Mouse (Mus musculus): ENCODE data around the gene Stat5b.
A peak's percentile ranks its signal among the peaks of the same experiment; 100 is the strongest.

The Stat5b gene

DNA sequence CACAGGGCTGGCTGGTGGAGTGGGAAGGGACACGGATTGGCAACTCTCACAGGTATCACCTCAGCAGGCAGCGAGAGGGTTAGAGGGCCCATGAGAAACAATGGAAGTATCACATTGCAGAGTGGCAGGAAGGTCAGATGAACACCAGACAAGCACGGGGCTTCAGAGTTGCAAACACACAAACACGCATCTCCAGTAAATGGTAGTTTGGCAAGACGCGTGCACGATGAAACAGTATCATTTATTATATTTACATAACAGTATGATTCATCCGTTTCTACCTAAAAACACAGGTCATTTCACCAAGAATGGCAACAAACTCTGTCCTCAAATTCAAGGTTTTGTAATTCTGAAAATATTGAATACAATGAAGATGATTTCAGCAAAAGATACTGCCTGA lies 11.0 kb downstream of the Stat5b start:
- no peak for DNase-seq

DNA sequence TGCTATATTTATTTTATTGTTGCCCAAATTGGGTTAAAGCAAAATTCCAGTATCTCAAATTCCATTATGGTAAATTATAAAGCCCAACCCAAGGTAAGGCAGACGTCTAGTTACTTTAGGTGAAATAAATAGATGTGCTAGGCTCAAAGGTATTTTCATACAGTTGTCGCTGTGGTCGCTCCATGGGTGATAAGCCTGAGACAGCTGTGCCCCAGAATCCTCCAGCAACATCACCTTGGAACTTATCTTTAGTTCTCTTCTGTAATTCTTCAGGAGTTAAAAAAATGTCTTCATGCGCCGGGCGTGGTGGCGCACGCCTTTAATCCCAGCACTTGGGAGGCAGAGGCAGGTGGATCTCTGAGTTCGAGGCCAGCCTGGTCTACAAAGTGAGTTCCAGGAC lies 11.6 kb downstream of the Stat5b start:
- DNase-seq = no peak

DNA sequence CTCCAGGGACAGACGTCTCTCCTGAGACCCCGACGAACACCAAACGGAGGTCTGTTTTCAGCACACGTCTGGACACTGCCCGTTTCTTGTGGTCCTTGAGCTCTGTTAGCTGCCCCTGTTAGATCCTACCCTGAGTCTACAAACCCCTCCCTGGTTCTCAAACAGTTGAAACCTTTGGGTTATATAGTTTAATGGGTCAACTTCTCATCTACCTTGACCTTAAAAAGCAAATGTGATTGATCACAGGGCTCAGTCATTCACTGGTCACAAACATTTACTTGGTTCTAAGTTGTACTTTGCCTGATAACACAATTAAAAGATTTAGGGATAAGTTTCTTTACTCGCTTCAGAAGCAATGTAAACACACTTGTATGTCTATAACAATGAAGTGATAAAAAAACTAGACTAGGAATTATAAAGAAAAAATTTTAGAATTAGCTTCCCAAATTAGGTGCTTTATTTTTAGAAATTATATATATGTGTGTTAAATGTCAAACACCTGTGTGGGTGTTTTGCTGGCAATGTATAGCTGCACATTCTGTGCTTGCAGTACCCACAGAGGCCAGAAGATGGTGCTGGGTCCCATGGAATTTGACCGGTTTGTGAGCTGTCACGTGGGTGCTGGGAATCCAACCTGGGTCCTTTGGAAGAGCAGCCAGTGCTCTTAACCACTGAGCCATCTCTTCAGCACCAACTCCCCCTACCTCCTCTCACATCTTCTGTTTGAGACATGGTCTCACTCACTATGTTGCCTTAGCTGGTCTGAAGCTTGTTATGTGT lies 13.4 kb downstream of the Stat5b start:
- no peak for DNase-seq

DNA sequence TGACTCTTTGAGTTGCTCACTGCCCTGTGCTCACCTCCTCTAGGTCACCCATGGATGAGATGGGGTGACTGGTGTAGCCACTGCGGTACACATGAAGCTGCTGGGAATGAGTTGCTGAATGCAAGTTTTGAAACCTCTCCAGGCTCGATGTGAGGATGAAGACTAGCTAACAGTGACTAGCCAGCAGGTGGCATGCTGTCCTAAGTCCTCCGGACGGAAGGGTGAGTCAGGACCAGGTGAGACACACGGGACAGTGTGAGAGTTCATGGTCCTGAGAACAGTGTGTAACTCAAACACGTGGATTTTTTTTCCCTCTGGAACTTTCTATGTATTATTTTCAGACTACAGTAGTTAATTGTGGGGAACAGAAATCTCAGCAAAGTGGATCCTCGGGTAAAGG lies 17.1 kb downstream of the Stat5b start:
- no peak for DNase-seq

DNA sequence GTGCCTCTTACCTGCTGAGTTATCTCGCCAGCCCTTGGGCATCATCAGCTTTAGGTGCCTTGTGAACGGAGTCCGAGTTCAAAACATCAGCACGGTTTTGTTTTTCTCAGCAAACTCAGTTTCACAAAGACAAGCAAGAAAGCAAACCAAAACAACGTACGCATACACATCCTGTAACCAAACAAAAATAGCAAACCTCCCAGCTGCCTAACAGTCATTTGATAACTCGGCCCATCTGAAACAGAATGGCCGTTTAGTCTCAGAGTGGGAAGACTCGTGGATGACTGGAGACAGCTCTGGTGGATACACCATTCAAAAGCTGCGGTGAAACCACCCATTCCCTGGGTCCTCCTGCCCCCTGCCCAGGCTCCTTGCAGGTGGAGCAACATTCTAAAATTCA lies 19.1 kb downstream of the Stat5b start:
- no peak for DNase-seq

DNA sequence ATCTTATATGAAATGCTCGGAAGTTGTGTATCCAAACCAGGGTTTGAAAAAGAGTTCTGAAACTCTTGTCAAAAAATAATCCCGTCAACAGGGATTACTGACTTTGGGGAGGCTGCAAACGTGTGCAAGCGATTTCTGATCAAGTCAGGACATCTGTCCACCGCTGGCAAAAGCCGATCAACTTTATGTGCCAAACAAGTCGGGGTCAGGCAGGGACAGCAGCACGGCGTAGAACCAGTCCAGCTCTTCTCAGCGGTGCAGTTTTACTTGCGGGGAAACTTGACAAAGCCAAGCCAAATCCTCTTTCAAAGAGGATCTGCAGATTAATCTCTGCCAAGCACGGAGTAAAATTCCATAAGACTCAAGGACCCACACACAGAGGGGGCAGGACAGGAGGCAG lies 20.8 kb downstream of the Stat5b start:
- no peak for DNase-seq

DNA sequence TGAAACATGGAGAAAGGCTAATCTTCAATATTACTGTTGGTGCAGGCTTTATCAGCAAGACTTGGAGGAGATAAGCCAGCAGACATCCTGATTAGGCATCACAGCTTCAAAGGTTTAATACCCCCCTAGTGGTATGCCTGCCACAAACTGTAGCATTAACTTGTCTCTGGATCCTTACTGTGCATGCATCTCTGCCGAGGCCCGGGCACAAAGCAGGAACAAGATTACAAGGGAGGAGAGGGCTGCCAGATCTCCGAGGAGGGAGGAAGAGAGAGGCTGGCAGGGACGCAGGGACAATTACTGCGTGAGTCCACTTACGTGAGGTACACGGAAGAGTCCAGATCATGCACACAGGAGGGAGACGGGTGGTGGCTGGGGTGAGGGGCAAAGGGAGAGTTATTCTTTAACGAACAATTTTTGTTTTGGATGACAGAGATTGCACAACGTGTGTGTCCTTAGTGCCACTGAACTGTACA lies 21.8 kb downstream of the Stat5b start:
- no peak for DNase-seq

DNA sequence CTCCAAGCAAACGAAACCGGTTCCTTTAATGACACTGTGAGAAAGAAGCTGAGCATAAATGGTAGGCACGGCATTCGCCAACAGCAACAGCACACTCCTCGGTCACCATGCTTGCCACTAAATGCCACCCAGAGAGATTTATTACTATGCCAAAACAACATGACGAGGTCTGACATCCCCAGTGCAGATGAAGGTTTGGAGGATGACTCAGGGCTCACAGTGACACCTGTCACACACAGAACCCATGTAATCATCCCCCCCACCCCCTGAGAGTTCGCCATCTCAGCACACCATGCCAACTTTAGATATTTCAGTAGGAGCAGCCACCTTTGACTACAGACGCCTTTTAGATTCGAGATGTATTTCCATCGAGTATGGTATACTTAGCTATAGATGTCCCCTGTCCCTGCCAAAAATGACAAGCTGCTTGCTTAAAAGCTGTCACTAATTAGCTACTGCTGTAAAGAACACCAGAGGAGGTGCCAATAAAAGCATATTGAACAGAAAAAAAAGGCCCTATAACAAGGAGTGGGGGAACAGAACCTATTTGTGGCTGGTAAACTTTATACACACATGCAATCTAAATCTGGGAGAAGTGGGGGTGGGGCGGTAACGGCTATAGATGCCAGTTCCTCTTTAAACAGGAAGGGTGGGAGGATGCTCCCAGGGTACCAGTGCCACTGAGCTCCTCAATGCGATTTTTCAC lies 24.2 kb downstream of the Stat5b start:
- peak; percentile 56 for DNase-seq

DNA sequence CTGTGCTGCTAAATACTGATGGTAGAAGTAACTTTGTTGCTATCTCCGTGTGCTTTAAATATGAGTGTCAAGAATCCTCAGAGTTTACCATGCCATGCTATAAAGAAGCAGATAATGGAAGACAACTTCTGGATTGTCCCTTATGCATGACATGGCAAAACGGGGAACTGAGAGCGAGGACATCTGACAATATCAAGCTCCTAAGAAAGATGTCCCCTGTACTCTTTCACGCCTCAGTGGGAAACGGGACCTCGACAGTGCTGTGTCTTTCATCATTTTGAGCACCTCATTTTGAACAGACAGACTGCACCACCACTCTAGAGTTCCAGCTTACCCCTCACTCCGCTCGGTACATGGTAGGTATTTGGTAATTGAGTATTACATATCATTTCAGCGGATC lies 25.1 kb downstream of the Stat5b start:
- no peak for DNase-seq

DNA sequence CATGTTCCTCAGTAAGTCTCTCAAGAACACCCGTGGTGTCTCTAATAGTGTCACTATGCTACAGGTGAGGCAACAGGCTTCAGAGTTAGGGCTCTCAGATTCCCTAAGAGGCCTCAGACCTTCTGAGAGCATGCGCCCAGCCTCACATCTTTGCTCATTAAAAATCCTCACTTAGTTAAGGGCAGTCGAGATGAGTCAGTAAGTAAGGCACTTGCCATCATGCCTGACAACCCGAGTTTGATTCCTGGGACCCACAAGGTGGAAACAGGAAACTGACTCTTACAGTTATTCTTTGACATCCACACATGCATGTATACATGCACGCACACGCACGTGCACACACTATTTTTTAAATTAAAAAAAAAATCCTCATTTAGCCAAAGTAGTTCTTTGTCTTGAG lies 26.0 kb downstream of the Stat5b start:
- no peak for DNase-seq

DNA sequence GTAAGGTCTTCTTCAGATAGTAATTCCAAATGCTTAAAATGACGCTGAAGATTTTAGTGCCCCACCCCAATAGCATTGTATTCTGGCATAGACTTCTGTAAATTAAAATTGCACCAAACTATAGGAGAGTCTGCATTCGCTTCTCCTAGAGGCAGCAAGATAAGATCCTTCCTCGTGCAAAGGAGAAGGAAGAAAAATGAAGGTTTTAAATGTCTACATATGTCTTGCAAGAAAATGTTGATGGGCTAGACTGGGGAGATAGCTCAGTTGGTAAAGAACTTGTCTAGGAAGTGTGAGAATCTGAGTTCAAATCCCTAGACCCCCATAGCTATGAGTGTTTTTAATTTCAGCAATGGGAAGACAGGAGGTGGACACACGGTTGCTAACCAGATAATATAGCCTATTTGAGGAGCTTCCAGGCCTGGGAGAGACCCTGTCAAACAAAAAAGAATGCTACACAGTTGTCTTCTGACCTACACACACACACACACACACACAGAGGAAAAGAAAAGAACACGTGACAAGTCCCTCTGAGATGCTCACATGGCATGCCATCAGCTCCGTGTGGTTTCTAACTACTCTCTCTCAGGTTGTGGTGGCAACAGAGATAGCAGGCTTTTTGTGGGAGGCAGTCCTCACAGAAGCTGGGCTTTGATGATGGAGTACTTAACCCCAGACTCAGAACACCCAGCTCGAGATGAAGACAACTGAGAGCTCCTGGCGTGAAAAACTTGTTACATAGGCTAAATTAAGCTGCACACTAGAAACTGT lies 26.8 kb downstream of the Stat5b start:
- DNase-seq = no peak

DNA sequence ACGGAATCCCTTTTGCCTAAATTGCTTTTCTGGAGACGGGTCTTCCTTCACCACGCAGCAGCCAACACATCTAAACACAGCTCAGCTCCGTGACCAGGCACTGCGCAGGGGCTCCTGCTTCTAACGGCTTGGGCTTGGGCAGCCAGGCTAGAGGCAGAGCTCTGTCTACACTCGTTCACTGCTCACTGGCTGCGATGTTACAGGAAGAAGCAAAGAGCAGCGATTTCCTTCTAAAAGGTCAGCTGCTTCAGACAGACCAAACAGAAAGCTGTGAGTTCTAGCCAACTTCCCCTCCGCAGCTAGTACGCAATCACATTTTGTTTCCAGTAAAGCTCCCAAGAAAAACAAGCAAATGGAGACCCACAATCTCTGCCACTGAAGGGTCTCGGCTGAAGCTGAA lies 28.2 kb downstream of the Stat5b start:
- peak; percentile 72 for DNase-seq

DNA sequence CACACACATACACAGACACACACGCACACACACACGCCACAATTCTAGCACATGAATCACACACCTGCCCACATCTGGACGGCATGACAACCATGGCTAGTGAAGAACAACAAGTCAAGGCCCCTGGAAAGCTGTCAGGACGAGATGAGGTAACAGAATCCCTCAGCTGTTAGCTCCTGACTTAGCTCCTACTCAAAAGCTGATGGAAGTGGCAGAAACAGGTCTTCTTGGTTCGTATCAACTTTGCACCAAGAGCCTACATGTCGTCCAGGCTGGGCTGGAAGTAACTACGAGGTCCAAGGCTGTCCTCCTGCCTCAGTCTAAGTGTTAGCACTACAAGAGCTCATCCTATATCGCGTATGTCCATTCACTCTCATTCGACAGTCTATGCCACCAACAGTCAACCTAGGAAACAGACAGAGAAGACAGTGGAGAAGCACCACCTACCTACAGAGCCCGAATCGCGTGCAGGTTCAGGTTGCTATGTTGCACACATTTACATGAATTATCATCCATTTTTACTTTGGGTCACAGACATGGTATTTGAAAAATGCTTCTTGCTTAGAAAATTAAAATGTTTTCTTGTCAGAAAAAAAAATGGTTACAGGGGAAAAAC lies 28.8 kb downstream of the Stat5b start:
- no peak for DNase-seq

DNA sequence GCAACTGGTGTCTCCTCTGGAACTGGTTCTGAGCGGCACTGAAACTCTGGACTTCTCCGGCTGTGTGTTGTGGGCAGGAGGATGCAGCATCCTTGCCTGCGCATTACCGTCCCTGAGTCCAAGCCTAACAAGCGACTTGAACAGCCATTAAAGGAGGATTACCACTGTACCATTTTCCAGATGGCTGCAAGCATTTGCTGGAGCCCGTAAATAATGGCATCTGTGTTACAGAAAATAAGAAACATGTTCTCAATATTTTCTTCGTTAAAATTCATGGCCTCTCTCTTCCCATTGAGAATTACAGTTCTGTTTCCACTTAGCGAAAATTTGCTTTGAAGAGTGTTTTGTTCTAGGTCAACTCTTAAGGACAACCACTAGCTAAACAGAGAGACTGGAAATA lies 30.5 kb downstream of the Stat5b start:
- no peak for DNase-seq

DNA sequence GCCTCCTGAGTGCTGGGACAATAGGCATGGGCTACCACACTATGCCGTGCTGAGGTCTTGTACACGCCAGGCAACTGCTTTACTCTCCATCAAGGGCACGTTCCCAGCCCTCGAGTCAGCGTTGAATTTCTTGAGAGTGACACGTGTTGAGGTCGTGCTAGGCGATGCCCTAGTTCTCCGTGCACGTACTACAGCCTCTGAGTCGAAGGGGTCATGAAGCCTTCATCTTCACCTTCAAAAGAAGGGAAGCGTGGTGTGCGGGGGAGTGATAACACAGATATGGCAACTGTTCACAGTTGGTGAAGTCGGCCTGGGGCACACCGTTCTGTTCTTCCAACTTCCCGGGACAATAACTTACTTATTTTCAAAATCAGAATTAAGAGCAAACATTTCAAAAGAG lies 30.9 kb downstream of the Stat5b start:
- DNase-seq = no peak

DNA sequence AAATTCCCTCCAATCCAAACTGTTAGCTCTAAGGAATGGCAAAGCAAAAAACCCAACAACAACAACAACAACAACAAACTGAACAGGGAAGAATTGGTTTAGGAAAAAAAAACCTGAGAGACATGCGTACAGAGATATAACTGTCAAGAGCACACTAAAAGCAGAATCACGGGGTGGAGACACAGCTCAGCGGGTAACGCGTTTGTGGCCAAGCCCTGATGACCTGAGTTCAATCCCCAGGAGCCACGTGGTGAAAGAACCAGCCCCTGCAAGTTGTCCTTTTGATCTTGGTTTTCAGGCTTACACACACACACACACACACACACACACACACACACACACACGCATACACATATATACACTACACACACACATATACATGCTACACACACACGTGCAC lies 31.5 kb downstream of the Stat5b start:
- no peak for DNase-seq

DNA sequence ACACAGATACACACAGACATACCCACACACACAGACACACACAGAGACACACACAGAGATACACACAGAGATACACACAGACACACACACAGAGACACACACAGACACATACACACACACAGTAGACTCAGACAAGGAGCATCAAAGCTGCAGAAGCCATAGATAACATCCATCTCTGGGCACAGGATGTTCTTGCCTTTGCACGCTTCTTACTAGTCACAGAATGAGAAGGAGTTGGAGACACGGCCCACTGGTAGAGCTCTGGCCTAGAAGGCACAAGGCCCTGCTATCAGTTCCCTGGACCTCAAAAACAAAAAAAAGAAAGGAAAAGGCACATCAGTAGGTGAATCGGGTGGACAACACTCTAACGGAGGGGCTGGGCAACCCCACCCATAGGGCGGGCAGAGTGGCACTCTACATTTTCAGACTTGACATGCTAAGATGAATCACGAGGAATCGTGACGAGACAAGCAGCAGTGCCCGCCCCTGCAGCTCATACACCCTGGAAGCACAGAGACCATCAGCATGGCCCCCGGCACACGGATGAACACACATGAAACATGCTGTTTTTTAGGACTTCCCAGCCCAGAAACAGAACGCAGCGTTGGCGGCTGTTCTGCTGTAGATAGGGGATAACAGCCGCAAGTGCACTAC lies 32.0 kb downstream of the Stat5b start:
- no peak for DNase-seq

DNA sequence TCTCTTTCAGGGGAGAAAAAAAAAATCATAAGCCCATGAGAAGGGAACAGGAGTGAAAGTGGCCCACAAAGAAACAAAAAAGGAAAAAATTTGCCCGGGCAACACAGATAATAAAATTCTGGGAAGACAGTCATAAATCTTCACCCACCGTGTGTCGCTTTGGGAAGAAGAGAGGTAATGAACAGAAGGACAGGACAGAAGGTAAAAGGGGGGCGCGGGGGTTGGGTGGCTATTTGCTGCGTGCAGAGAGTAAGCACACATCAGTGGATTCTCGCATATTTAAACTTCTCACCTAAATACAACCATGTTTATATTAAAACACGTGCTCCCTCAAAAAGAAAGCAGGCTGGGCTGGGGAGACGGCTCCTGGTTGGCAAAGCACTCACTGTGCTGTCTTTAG lies 33.2 kb downstream of the Stat5b start:
- DNase-seq = no peak

DNA sequence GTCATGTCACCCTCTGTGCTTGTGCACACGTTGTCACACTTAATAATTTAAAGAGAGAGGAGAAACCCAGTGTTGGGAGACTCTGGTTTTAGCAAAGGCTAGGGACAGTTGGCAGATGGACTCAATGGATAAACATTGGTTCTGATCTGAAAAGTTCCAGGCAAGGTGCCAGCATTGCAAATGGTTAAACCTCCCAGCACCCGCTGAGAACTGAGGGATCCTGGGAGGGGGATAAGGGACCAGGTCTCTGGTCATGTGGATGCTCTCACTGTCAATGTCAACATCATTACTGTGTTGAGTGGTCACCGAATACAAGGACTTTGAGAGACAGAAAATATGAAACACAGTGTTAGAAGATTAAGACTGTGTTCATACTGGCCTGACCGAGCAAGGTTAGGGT lies 33.7 kb downstream of the Stat5b start:
- DNase-seq = peak; percentile 45

DNA sequence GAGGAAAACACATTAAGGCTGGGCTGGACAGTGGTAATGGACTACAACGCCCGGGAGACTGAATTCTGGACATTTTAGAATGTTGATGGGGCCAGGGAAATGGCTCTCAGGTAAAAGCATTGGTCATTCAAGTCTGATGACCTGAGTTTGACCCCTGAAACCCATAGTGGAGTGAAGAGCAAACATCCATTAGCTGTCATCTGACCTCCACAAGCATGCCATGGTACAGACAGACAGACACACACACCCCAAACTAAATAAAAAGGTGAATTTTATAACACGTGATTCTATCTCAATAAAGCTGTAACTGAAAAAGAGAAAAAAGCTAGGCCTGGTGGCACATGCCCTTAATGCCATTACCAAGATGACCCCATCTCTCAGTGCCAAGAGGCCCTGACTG lies 34.2 kb downstream of the Stat5b start:
- no peak for DNase-seq

DNA sequence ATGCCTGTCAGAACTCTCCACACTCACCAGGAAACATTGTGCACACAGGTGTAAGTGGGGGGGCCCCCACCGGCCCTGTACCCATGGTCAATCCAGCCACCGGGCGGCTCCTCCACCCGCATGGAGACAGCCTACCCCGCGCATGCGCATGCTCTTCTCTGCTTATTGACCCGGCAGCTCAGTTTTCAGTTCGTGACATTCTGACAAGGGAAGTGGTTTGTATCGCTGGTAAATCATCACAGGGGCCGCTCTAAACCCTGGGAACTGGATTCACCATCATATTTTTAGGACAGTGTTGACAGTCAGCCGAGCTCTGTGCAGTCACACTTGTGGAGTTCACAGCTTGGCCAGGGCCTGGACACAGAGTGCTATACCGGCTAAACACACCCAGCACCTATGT lies 36.0 kb downstream of the Stat5b start:
- DNase-seq = peak; percentile 82

DNA sequence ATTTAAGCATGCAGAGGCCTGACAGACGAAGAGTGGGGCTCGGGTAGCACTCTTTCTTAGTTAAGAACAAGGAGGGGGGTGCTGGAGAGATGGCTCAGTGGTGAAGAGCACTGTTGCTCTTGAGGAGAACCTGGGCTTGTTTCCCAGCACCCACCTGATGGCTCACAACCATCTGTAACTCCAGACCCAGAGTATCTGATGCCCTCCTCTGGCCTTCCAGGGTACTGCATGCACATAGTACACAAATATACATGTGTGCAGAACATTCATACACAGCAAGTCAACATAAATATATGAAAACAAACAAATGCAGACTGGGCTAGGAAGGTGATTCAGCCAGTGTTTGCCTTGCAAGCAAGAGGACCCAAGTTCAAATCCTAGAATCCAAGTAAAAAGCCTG lies 39.4 kb downstream of the Stat5b start:
- DNase-seq = no peak

DNA sequence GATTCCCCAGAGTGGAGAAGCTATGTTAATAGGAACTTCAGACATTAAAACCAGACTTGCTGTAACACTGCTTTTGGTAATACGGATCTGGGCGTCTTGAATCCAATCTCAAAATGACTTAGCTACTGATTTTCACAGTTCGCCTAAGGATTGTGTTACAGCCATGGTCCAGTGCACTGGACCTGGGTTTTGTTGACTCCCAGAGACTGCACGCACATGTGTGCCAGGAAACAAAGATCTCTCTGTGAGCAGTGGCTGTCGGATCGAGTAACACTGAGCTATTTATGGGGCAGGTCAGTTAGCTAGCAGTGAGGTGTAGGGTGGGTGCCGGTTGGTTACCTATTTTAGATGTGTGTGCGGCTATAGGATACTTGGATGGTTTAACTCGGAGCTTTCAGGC lies 40.0 kb downstream of the Stat5b start:
- DNase-seq = no peak
